Mouse (Mus musculus) layer of hippocampus, postnatal 25 days (tissue): ENCODE measurements around the gene Cldn14. TPM values are rescaled to one million over a fixed set of nuclear protein-coding genes. Genes with fewer than 3 reads are reported as not detected.
"Not testable (repeated sequence)": the region's sequence is repeated elsewhere in the genome, so short reads cannot be mapped to it uniquely, and the experiment has no call there.

Source experiments
- DNase-seq, 2 experiments: peaks; one replicate each; pipeline ENCODE4 v3.0.0; 2022; ENCODE audit warnings: mixed read lengths in 2 of 2, low spot score in 1 of 2; ENCODE audit errors: extremely low spot score in 1 of 2
- total RNA-seq, 2 experiments: library from RNA; stranded (reverse); gene quantifications; 2 replicates each; pipeline ENCODE4 v1.2.3; 2021

Gene Cldn14
- total RNA-seq, result 1 to 10 TPM; 3.0 to 4.2 TPM

GRCm38 (mm10) chr16:94008737-94009136 is at the start of gene Cldn14:
TSS of gene Cldn14 (minus strand) at chr16:94008837.
- DNase-seq, result no peak

- DNase-seq, result no peak
Measured at GRCm38 (mm10) chr16:94055576-94055975, 46.9 kb upstream of the Cldn14 start.

- no peak for DNase-seq
Measured at GRCm38 (mm10) chr16:94055176-94055575, 46.5 kb upstream of the Cldn14 start.

GRCm38 (mm10) chr16:94050368-94050767 is 41.7 kb upstream of the Cldn14 start:
- no peak for DNase-seq

- no peak for DNase-seq
Measured at GRCm38 (mm10) chr16:94044996-94045395, 36.4 kb upstream of the Cldn14 start.

- no peak for DNase-seq
Measured at GRCm38 (mm10) chr16:94043797-94044196, 35.2 kb upstream of the Cldn14 start.

GRCm38 (mm10) chr16:94041065-94041712 is 32.6 kb upstream of the Cldn14 start:
- DNase-seq, result no peak

GRCm38 (mm10) chr16:94040485-94040884 is 31.8 kb upstream of the Cldn14 start:
- DNase-seq, result no peak

- DNase-seq, result no peak
Measured at GRCm38 (mm10) chr16:94038986-94039341, 30.3 kb upstream of the Cldn14 start.

GRCm38 (mm10) chr16:94038272-94038985 is 29.8 kb upstream of the Cldn14 start:
- peak; percentile 22 to 69 for DNase-seq

GRCm38 (mm10) chr16:94037280-94037679 is 28.6 kb upstream of the Cldn14 start:
- no peak for DNase-seq

- no peak for DNase-seq
Measured at GRCm38 (mm10) chr16:94034152-94034551, 25.5 kb upstream of the Cldn14 start.

GRCm38 (mm10) chr16:94032270-94032669 is 23.6 kb upstream of the Cldn14 start:
- no peak for DNase-seq

- DNase-seq, result no peak
Measured at GRCm38 (mm10) chr16:94023352-94024280, 15.0 kb upstream of the Cldn14 start.

- not testable (repeated sequence) for DNase-seq
Measured at GRCm38 (mm10) chr16:94019725-94020124, 11.1 kb upstream of the Cldn14 start.

- no peak for DNase-seq
Measured at GRCm38 (mm10) chr16:94017953-94018352, 9.3 kb upstream of the Cldn14 start.

GRCm38 (mm10) chr16:94014489-94015096 is 6.0 kb upstream of the Cldn14 start:
- no peak for DNase-seq

- not testable (repeated sequence) for DNase-seq
Measured at GRCm38 (mm10) chr16:94013328-94014086, 4.9 kb upstream of the Cldn14 start.

- no peak for DNase-seq
Measured at GRCm38 (mm10) chr16:94011224-94011623, 2.6 kb upstream of the Cldn14 start.

- no peak for DNase-seq
Measured at GRCm38 (mm10) chr16:94010633-94011032, 2.0 kb upstream of the Cldn14 start.
